Mouse (Mus musculus) heart, postnatal 25 days (tissue): ENCODE measurements around the gene Atp8b4. TPM values are rescaled to one million over a fixed set of nuclear protein-coding genes. Genes with fewer than 3 reads are reported as not detected.

Source experiments
- DNase-seq: peaks from one replicate; pipeline ENCODE4 v3.0.0; 2022; ENCODE audit warnings: low spot score
- intact Hi-C: fragments of 180-260 bp; cut with DNase I; formaldehyde crosslinking; loops from one replicate; pipeline ENCODE4 v1.15.1; 2025
- total RNA-seq, 2 experiments: library from RNA; stranded (reverse); gene quantifications; 2 replicates each; pipeline ENCODE4 v1.2.3; 2021

The Atp8b4 gene
- total RNA-seq, 2 experiments from 2014 or later: 0.25 to 0.52 TPM

DNA sequence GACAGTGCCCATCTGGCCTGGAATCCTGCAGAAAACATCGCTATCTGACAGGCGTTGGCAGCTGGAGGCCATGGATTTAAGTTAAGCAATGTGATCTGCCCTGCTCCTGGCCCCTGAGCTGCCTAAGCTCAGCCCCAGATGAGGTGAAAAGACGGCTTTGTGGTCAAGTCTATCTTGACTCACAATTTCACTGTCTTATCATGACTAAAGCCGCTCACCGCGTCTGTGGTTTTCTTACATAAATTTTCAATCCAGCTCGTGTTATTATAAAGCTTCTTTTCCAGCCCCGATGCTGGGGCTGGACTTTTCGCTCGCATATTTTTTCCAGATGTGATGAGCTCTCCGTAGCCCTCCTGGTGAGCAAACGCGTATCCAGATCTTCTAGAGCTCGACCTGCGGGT, 177.8 kb downstream of the Atp8b4 start:
- DNase-seq: no peak
- intact Hi-C loops: no loop called here

DNA sequence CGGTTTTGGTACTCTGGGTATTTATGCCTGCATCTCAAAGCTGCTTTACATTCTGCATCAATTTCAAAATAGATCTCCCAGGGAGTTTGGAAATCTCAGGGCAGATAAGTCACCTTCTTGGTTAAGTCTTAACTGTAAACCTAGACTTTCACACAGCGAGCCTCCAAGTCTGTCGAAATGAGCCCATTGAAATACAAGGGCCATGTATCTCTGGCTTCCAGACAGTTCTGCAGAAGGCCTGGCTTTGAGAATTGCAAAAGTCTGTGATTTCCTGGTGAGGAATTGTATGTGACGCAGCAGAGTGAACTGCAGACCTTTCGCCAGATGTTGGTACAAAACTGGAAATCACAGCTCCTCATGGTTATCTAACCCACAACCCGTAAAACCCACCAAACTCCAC, 182.4 kb downstream of the Atp8b4 start:
- intact Hi-C loops: no loop called here
- DNase-seq: no peak

DNA sequence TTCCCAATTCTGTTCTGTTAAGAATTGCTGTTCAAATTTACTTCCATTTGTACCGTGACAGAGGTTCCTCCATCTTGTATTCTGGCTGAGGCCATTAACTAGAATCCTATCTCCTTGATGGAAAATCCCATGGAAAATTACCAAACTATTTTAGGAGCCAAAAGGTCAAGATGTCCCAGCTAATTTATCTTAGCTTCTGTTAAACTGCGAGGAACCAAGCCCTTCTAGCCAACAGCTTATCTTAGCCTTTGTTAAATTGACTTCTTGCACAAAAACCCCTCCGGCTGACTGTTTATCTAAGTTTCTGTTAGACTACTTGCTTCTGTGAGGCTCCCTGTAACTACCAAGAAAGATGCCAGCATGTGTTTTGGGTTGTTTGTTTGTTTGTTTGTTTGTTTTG, 183.5 kb downstream of the Atp8b4 start:
- no peak for DNase-seq
- intact Hi-C loops: no loop called here

DNA sequence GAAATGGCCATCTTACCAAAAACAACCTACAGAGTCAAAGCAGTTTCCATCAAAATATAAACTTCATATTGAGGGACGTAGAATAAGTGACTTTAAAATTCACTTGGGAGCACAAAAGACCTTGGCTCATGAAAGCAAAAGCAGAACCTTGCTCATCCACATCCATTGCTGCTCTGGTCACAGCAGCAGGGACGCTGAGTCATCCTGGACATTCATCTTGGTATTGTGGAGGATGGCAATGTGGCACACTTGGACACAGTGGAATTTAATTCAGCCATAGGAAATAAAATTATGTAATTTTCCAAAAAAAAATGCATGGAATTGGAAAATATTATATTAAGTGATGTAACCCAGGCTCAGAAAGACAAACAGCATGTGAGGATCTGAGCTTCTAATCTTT, 184.1 kb downstream of the Atp8b4 start:
- no peak for DNase-seq
- intact Hi-C loops: no loop called here

DNA sequence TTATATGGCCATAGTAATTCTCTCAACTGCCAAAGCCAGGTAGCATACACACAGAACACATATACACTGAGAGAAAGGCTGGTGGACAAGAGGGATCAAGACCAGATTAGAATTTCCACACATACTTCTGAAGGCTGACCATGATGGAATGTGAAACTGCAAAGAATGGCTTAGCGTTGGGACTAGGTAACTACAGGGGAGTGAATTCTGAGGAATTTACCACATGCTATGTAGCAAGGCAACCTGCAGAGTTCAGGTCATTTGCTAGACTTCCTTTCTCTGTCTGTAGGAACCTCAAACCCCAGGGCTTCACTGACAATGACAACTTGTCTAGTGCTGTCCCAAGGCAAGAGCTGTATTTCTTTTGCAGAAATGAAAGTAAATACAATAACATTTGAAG, 189.4 kb downstream of the Atp8b4 start:
- intact Hi-C loops: no loop called here

DNA sequence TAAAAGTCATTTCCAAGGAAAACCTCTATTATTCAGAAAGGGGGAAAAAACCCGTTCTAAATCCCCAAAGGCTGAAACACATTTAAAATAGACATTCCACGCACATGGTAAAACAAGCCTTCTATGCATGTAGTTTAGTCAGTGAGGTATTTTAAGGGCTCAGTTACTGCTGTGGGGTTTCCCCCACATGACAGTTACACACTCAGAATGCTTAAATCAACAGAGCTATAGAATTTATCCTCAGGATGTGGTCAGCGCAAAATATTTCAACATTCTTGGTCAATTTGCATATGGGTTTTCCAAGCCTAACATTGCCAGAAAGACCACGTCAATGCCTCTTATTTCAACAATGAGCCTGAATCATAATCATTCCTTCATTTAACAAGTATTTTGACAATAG, 190.5 kb downstream of the Atp8b4 start:
- intact Hi-C loops: no loop called here
- no peak for DNase-seq

More for the DNA sequence above, 189.4 kb downstream of the Atp8b4 start:
- no peak for DNase-seq

DNA sequence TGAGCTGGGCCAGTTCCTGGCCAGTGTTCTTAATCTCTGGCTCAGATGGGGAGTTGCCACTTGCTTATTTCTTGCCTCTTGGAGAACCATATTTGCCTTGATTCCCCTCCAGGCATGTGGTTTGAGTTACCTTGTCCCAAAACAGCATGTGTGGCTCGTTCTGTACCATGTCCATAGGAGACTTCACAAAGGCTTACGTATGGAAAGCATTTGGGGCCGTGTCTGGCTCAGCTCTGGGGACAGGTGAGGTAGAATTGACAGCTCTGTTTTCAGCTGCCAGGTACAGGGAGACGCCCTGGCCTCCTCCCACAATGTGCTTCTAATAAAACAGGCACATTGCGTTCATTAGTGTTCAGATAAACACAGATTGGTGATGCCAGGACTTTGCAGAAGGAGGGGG, 195.9 kb downstream of the Atp8b4 start:
- intact Hi-C loops: no loop called here
- no peak for DNase-seq

DNA sequence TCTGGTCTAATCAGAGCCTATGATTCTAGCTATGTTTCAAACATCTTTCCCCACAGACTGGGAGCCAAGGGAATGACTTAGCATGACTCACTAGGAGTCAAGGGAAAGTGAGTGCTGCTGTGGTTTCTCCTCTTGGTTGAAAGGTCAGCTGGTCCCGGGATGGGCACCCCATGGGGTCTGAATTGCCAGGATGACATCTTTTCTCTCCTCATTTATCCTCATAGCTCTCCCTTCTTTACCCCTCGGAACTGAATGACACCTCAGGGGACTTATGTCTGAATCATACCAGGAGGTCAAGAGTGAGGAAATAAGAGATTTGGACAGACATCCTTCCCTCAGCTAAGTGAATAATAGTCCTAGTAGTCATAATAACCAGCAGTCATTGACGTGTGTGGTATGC, 197.2 kb downstream of the Atp8b4 start:
- intact Hi-C loops: no loop called here
- no peak for DNase-seq

DNA sequence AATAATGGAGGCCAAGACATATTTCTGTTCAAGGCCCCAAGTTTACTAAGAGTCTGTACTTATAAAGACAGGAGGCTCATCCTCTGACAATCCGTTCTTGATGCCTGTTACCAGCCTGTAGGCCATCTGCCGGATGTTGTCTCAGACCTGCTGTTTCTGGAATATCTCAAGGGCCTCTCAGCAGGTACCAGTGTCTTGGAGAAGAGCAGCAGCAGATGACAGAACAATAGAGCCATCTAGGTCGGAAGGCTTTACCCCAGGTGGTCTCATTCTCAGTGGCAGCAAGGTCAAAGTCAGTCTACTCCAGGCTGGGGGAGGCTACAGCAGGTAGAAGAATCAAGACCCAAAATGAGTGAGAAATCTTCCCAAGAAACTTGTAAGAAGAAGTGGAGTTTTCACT, 198.1 kb downstream of the Atp8b4 start:
- no peak for DNase-seq
- intact Hi-C loops: no loop called here

DNA sequence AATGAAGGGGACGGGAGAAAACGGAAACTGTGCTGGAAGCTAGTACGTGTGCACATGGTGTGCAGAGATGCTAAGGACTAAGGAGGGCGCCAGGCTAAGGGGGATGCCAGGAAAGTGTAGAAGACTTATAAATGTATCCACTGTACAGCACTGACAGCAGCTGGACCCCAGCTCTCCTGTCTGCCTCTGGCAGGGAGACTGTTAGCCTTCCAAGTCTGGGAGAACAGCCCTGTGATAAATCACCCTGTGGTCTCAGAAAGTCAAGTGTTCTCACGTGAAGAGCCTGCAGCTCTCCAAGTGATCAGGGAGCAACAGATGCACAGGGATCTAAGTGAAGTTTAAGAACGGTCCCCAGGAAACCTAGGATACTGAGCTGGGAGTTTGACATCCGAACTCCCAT, 209.8 kb downstream of the Atp8b4 start:
- intact Hi-C loops: no loop called here
- DNase-seq: no peak

DNA sequence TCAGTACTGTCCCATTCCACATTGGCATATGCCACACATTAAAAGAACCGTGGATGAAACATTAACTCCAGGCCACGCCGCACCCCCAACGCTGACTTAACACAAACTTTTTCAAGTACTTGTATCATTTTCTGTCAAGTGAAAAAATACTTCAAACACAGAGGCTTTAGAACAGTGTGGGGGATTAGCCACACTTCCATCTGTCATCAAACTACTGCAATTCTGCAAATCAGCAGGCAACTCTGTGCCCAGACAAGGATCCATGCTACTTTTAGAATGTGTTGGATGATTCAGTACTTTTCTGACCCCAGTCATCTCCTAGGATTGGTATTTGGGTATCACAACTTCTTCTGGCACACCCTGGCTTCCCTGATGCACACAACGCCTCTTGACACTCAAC, 212.5 kb downstream of the Atp8b4 start:
- no peak for DNase-seq
- intact Hi-C loops: no loop called here

DNA sequence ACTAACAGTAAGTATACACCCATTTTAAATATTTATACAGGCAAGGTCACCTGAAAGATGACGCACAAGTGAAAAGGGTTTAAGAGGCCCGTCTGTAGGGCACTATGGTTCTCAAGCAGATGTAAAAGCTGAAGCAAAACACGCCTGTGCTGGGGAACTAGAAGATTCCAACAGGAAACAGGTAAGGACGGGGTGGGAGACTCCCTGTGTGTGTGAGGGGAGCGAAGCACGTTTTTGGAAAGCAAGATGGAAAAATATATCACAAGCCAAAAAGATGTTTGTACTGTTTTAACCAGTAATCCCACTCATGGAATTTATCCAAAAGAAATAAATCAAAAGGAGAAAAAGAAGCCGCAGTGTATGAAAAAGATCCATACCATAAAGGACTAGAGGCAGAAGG, 214.1 kb downstream of the Atp8b4 start:
- intact Hi-C loops: no loop called here
- DNase-seq: no peak

DNA sequence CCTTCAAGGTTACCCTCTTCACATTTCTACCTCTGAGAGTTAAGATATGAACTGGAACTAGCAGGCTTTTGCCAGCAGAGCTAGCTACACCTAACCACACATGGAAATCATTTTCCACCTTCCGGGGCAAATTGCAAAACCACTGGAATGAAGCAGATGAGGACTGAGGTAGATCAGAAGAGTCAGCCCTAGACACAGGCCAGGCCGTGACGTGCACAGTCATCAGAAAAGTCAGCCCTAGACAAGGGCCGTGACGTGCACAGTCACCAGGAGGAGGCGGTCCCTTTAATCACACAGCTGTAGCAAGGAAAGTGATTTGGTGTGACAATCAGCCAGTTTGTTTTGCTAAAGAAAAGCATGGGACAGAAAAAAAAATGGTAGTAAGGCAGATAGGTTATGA, 216.4 kb downstream of the Atp8b4 start:
- no peak for DNase-seq
- intact Hi-C loops: no loop called here

DNA sequence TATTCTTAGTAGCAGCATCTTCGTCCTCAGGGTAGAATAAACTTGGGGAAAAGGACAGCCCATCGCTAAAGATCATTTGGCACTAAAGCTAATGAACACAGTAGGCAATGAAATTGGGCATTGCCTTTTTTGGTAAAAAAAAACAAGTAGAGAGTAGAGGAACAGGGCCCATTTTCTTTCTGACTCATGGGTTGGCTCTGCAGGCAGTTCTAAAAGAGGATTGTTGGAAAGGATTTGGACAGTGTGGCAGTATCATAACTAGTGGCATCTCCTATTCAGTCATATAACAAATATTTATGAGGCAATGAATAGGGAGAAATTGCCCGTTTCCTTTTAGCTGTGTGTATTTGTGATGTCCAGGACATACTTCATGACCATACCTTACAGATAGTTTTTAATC, 217.4 kb downstream of the Atp8b4 start:
- intact Hi-C loops: no loop called here
- DNase-seq: no peak

DNA sequence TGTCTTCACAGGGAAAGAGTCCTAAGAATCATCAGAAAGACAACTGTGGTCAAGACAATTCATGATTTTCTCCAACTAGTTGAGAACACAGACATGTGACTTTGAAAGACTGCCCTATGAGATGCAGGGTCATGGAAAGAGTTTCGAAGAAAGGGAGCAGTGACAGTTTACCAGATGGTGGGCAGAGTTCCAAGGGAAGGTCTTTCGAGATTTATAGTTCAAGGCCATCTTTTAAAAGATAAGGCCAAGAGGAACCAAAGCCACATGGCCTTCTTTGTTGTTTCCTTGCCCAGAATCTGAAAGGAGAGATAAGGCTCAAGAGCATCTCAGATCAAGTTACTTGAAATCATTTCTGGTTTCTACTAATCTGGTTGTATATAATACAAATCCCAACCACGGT, 225.0 kb downstream of the Atp8b4 start:
- no peak for DNase-seq
- intact Hi-C loops: no loop called here

DNA sequence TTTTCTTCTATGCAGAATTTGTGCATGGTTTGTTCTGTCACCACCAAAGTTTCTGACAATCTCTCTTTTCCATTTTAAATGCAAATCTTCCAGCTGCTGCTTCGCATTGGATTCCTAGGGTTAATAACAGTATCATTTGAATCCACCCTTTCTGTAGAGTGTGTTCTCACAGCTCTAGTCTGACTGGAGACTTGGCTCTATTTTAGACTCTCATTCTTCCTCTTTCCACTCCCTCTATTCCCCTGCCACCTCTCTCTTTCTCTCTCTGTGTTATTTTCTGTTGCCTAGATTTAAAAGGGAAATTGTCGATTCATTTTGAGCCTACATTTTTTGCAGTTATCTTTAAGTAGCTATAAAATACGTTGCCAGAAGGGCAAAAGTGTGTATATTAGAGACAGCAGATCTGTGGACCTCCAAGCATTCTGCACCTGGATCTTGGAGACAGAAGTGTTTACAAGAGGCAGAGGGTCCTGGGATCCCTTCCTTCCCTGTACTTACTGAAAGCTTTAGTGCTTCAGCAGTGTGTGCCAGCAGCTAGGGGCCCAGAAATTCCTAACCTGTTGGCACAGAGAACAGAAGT, 225.6 kb downstream of the Atp8b4 start:
- no peak for DNase-seq
- intact Hi-C loops: no loop called here

DNA sequence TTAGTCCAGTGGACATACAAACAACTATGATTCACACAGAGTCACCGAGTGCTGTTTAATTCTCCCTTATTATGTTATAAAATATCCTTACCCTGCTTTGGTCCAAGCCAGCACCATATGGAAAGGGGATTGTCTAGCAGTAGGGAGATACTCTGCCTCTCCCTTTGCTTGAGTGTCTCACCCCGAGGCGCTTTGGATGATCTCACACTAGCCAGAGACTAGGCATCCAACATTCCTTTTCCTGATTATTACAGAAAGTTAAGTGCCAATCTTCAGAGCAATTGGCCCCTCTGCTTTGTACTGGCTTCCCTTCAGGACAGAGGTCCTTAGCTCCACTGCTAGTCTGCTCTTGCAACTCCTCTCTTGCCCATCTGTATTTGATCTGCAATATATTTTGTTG, 226.2 kb downstream of the Atp8b4 start:
- DNase-seq: no peak
- intact Hi-C loops: no loop called here

Other genes with a start within 250 kb of the Atp8b4 start
- gene Slc27a2, start 51.7 kb upstream of the Atp8b4 start, total RNA-seq: under 1 TPM; 0.11 to 0.26 TPM
- 1 to 10 TPM; 1.5 to 1.8 TPM for gene Hdc, start 118.6 kb upstream of the Atp8b4 start, total RNA-seq
- gene Gabpb1, start 175.7 kb upstream of the Atp8b4 start, total RNA-seq: 10 to 100 TPM; 13.0 to 16.0 TPM
- gene Usp8, start 206.7 kb upstream of the Atp8b4 start, total RNA-seq: 10 to 100 TPM; 27.9 to 28.4 TPM